Mouse (Mus musculus) embryonic facial prominence, embryonic 15.5 days (tissue): ENCODE results near the gene Irgm1. TPM values are rescaled to one million over a fixed set of nuclear protein-coding genes. Genes with fewer than 3 reads are reported as not detected.
"Not testable (repeated sequence)": the region's sequence is repeated elsewhere in the genome, so short reads cannot be mapped to it uniquely, and the experiment has no call there.

Source experiments
- ATAC-seq: fragments of 200-750 bp; cut with Nextera tagmentation; 2 replicates; pipeline ENCODE4 v1.8.0; 2017; ENCODE audit warnings: low read depth, moderate TSS enrichment; ENCODE audit not compliant: insufficient number of reproducible peaks, low FRiP score, low TSS enrichment
- H3K27ac ChIP-seq: fragments of 300-500 bp; sonication (generic); replicated peaks from 2 replicates; pipeline ENCODE4 v1.5.1; 2015; ENCODE audit warnings: mild to moderate bottlenecking, inconsistent platforms
- H3K27me3 ChIP-seq: fragments of 300-500 bp; sonication (generic); 2 replicates; pipeline ENCODE4 v1.6.1; 2015; ENCODE audit warnings: inconsistent platforms
- H3K36me3 ChIP-seq: fragments of 300-500 bp; sonication (generic); 2 replicates; pipeline ENCODE4 v1.6.1; 2015; ENCODE audit warnings: mild to moderate bottlenecking, inconsistent platforms
- H3K4me1 ChIP-seq: fragments of 300-500 bp; sonication (generic); 2 replicates; pipeline ENCODE4 v1.6.1; 2015; ENCODE audit warnings: inconsistent platforms
- H3K4me2 ChIP-seq: fragments of 300-500 bp; sonication (generic); replicated peaks from 2 replicates; pipeline ENCODE4 v1.6.1; 2015; ENCODE audit warnings: mild to moderate bottlenecking, inconsistent platforms
- H3K4me3 ChIP-seq: fragments of 300-500 bp; sonication (generic); replicated peaks from 2 replicates; pipeline ENCODE4 v1.5.1; 2015; ENCODE audit warnings: mild to moderate bottlenecking, inconsistent platforms
- H3K9ac ChIP-seq: fragments of 300-500 bp; sonication (generic); 2 replicates; pipeline ENCODE4 v1.6.1; 2015; ENCODE audit warnings: inconsistent platforms
- H3K9me3 ChIP-seq: fragments of 300-500 bp; sonication (generic); replicated peaks from 2 replicates; pipeline ENCODE4 v1.6.1; 2016; ENCODE audit warnings: inconsistent platforms
- WGBS: fragments of 180-500 bp; shearing (Covaris S2); methylation state at CpG from one replicate; pipeline ENCODE4 v1.1.7; 2015; 5-methylcytosine and 5-hydroxymethylcytosine counted together
- polyA plus RNA-seq: library from polyadenylated mRNA; unstranded; fragments of >200 nt; fragmentation: Nextera tagmentation; extraction: Ambion mirVana; gene quantifications from 2 replicates; pipeline ENCODE4 v1.2.1, GENCODE M21; 2015

The Irgm1 gene
- polyA plus RNA-seq: 8.3 and 8.8 TPM in 2 replicates

DNA sequence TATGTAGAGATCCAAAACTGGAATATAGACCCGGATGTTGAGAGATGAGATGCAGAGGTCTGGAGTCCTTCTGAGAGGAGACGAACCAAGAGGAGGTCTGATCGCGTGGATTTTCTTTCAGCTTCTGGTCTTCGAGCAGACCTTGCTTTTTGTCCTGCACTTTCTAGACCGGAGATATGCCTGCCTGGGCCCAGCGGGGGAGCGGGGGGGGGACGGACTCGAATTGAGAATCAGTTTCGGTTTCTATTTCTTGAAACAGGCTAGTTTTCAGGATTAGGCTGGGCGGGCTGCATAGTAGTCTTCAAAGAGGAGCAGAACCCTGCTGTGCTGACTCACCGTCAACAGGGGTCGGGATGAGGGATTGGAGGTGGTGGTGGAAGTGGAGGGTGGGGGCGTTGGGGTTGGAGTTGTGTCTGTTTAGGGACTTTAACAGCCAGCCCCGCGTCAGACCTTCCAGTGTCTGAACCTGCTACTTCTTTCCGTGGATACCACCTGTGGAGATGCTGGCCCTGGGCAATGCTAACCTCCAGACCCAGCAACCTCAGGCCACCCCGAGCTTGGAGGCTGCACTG is at the start of gene Irgm1:
Irgm1 (minus strand) TSS at position 483 of the 572 bp plus-strand sequence.
- WGBS: under 1% methylated on average over 19 of the region's 19 CpGs
- Histone ChIP-seq H3K9ac (peak within 1 kb of the TSS; percentile 16), H3K9me3 (no peaks in the 10 kb centered on the region), H3K4me1 (peaks cover 11% of the 10 kb centered on the region; the same call in 1 of the 2 replicates), H3K27ac (peak within 1 kb of the TSS; percentile 63), H3K4me3 (peak within 1 kb of the TSS; percentile 51), H3K36me3 (no peaks in the 10 kb centered on the region), H3K4me2 (peak within 1 kb of the TSS; percentile 53), H3K27me3 (no peaks in the 10 kb centered on the region)
- ATAC-seq: no peak

DNA sequence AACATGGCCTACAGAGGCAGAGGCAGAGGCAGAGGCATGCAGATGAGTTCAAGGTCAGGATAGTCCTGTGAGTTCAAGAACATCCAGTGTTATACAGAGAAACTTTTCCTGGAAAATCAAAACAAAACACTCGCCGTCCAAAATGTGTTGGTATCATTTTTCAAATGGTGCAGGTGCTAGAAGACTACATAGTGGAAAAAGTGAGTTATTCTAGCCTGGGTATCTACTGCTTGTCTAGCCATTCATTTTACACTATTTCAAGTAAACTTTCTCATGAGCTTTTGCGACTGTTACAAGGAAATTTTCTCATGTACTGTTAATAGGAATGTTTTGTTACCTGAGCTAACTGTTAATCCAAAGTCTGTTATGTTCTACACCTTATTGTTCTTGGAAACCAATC is 46.9 kb upstream of the Irgm1 start:
- Histone ChIP-seq H3K36me3 (no peaks in the 10 kb centered on the region), H3K9me3 (no peaks in the 10 kb centered on the region)

GRCm38 (mm10) chr11:48913611-48914010 is 42.1 kb upstream of the Irgm1 start:
- Histone ChIP-seq H3K4me3 (no peak overlapping the region), H3K27ac (no peak overlapping the region), H3K4me2 (no peak overlapping the region), H3K27me3 (no peaks in the 10 kb centered on the region), H3K4me1 (no peaks in the 10 kb centered on the region), H3K9ac (no peak overlapping the region), H3K36me3 (no peaks in the 10 kb centered on the region), H3K9me3 (no peaks in the 10 kb centered on the region)
- 94% methylated on average over 1 of the region's 1 CpGs for WGBS
- ATAC-seq: no peak

More for the DNA sequence above, 46.9 kb upstream of the Irgm1 start:
- Histone ChIP-seq H3K4me1 (no peaks in the 10 kb centered on the region), H3K4me3 (no peak overlapping the region), H3K4me2 (no peak overlapping the region), H3K27me3 (no peaks in the 10 kb centered on the region), H3K9ac (no peak overlapping the region), H3K27ac (no peak overlapping the region)
- no peak for ATAC-seq
- WGBS: 75% methylated on average over 3 of the region's 3 CpGs

DNA sequence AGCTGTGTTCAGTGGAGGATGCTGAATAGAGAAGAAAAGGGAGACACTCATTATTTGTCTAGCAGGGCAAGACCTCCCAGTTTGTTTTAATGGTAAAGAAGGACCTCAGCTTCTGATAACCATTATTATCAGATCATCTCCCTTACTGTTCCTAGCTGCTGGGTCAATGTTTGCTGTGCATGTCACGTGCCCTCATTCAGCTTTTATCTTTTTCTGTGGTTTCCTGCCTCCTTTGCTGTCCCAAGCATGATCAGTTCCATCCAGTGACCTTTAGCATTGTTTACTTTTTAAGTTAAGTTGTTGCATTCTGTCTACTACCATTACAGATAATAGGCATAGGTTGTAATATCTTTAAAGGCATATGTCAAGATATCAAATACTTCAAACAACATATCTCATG is 37.0 kb upstream of the Irgm1 start:
- Histone ChIP-seq H3K9ac (no peak overlapping the region), H3K4me1 (no peaks in the 10 kb centered on the region), H3K36me3 (no peaks in the 10 kb centered on the region), H3K4me2 (no peak overlapping the region), H3K4me3 (no peak overlapping the region), H3K27me3 (no peaks in the 10 kb centered on the region), H3K9me3 (no peaks in the 10 kb centered on the region), H3K27ac (no peak overlapping the region)
- no peak for ATAC-seq
- WGBS: 47% methylated on average over 1 of the region's 1 CpGs

DNA sequence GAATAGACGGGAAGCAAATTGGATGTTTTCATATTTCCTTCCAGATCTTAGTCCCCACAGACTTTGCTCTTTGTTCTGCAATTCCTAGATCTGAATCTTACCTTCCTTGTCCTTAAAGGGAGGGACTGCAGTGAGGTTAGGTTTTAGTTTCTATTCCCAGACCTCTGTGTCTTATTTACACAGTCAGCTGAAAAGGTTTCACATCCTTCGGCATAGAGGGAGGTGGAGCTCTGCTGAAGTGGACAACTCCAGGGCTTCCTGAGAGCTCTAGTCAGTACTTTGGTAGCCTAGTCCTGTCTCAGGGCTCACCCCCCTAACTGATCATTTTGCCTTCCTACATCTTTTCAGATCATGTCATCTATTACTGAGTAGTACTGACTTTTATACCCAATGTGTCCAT is 30.5 kb upstream of the Irgm1 start, which contains the start of gene Gm5431:
Gm5431 (minus strand) TSS at position 194 of the 400 bp plus-strand sequence.
- Histone ChIP-seq H3K27me3 (no peaks in the 10 kb centered on the region), H3K36me3 (no peaks in the 10 kb centered on the region), H3K4me1 (no peaks in the 10 kb centered on the region), H3K4me2 (no peak within 1 kb of the TSS), H3K9ac (no peak within 1 kb of the TSS), H3K9me3 (no peaks in the 10 kb centered on the region), H3K27ac (no peak within 1 kb of the TSS), H3K4me3 (no peak within 1 kb of the TSS)
- ATAC-seq: no peak
- 53% methylated on average over 2 of the region's 2 CpGs for WGBS

- not testable (repeated sequence) for H3K9ac ChIP-seq, H3K36me3 ChIP-seq
- 90% methylated on average over 1 of the region's 1 CpGs for WGBS
These were observed 30.1 kb upstream of the Irgm1 start for GRCm38 (mm10) chr11:48901567-48901930.

GRCm38 (mm10) chr11:48900654-48901566 is 29.4 kb upstream of the Irgm1 start:
- not testable (repeated sequence) for H3K4me2 ChIP-seq, ATAC-seq, H3K9me3 ChIP-seq, H3K4me1 ChIP-seq, H3K36me3 ChIP-seq, H3K27ac ChIP-seq, H3K27me3 ChIP-seq, H3K9ac ChIP-seq, H3K4me3 ChIP-seq
- 74% methylated on average over 6 of the region's 6 CpGs for WGBS

More at GRCm38 (mm10) chr11:48901567-48901930, 30.1 kb upstream of the Irgm1 start:
- H3K4me2 ChIP-seq, H3K4me1 ChIP-seq, H3K4me3 ChIP-seq, ATAC-seq, H3K27me3 ChIP-seq, H3K27ac ChIP-seq, H3K9me3 ChIP-seq: not testable (repeated sequence)

DNA sequence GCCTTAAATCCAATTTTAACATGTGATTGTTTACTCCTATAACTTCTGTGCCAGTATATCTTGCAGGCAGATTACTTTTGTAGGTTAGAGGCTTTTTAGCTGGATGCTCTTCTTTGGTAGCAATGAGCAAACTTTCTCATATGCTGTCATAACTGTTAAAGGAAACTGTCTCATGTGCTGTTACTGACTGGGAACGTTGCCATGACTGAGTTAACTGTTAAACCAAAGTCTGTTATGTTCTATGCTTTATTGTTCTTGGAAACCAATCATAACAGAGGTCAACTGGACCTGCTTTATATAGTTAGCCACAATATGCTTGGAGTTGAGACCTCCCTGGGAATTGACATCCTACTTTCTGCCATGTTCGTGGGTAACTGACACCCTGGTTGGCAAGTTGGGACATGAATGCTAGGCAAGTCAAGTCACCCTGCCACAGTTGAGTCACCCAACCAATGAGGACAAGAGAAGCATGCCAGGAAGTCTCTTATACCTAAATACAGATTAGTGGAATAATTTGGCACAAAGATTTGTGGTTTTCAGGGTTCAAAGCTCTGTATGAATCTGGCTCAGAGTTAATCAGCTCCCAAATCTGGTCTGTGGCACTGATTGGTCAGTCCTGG is 27.4 kb upstream of the Irgm1 start:
- no peaks in the 10 kb centered on the region for H3K4me1 ChIP-seq
- H3K36me3 ChIP-seq: no peaks in the 10 kb centered on the region
- 69% methylated on average over 2 of the region's 2 CpGs for WGBS
- no peak overlapping the region for H3K4me2 ChIP-seq
- H3K27ac ChIP-seq: no peak overlapping the region
- H3K9ac ChIP-seq: no peak overlapping the region
- no peak for ATAC-seq
- H3K4me3 ChIP-seq: no peak overlapping the region
- H3K9me3 ChIP-seq: no peaks in the 10 kb centered on the region
- H3K27me3 ChIP-seq: no peaks in the 10 kb centered on the region

- Histone ChIP-seq H3K36me3 (no peaks in the 10 kb centered on the region), H3K4me3 (no peak overlapping the region), H3K27ac (no peak overlapping the region), H3K4me2 (no peak overlapping the region), H3K9ac (no peak overlapping the region), H3K9me3 (no peaks in the 10 kb centered on the region), H3K27me3 (no peaks in the 10 kb centered on the region), H3K4me1 (peaks cover 5% of the 10 kb centered on the region; the same call in 1 of the 2 replicates)
- no peak for ATAC-seq
- 96% methylated on average over 1 of the region's 1 CpGs for WGBS
These were observed 5.2 kb upstream of the Irgm1 start for GRCm38 (mm10) chr11:48876680-48877079.

DNA sequence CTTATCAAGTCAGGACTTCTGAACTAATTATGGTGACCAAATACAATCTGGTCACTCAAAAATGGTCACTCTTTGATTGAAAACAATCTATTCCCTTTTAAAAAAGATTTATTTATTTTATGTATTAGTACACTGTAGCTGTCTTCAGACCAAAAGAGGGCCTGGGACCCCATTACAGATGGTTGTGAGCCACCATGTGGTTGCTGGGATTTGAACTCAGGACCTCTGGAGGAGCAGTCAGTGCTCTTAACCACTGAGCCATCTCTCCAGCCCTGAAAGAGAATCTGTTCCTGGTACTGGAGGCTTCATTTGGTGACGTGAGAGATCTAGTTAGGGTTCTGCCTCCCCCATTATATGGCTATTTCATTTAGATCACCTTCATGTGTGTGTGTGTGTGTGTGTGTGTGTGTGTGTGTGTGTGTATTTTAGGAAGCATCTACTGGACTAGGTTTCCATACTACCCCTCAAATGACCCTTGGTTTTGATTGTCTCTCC is 3.9 kb upstream of the Irgm1 start:
- not testable (repeated sequence) for H3K4me1 ChIP-seq, H3K4me3 ChIP-seq, H3K9ac ChIP-seq, H3K27me3 ChIP-seq, H3K36me3 ChIP-seq, H3K4me2 ChIP-seq, H3K9me3 ChIP-seq, ATAC-seq, H3K27ac ChIP-seq
- 73% methylated on average over 1 of the region's 1 CpGs for WGBS

DNA sequence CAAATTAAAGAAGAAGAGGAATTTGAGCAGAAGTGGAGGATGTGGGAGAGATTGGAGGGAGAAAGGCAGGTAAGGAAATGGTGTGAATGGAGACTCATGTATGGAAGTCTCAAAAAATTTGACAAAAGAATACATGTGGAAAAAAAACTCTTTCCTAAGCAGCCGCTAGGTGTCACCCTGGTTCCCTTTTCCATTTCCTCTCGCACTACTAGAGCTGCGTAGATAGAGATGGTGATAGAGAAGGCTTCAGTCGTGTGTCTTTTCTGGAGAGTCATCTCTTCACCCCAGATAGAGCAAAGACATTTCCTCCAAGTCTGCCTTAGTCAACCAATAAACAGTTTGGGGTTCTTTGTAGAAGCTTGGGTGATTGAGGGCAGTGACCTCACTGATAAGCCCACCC is 3.0 kb upstream of the Irgm1 start:
- Histone ChIP-seq H3K9me3 (no peaks in the 10 kb centered on the region), H3K9ac (no peak overlapping the region), H3K27ac (no peak overlapping the region), H3K27me3 (no peaks in the 10 kb centered on the region), H3K4me1 (peaks cover 11% of the 10 kb centered on the region; the same call in 1 of the 2 replicates), H3K36me3 (no peaks in the 10 kb centered on the region), H3K4me3 (no peak overlapping the region), H3K4me2 (no peak overlapping the region)
- WGBS: under 1% methylated on average over 4 of the region's 4 CpGs
- ATAC-seq: no peak
